Mouse (Mus musculus): Measurements from ENCODE around the gene Mrpl4. TPM values are rescaled to one million over a fixed set of nuclear protein-coding genes. Genes with fewer than 3 reads are reported as not detected.

Gene Mrpl4
- total RNA-seq (2021): 100 to 1,000 TPM; 122 to 124 TPM
- long read RNA-seq, experiment 1, transcript Mrpl4-201 (9 exons, 1,288 nt): major isoform, 81 of 93 reads
- long read RNA-seq, experiment 1, partial matches to known transcripts: 2 of 93 reads
- long read RNA-seq, experiment 1, other reads (novel, unspliced or antisense): 9 of 93 reads
- long read RNA-seq, experiment 2, transcript Mrpl4-201 (9 exons, 1,288 nt): major isoform, 102 of 132 reads
- long read RNA-seq, experiment 2, partial matches to known transcripts: 17 of 132 reads
- long read RNA-seq, experiment 2, other reads (novel, unspliced or antisense): 13 of 132 reads

GRCm38 (mm10) chr9:21002627-21003551 is at the start of gene Mrpl4:
Gene Mrpl4, plus strand, starts transcription at chr9:21002738.
- DNase-seq (ENCODE audit: low spot score in 2 of 2): peak; percentile 88 to 89

- no peak for DNase-seq (ENCODE audit: low spot score in 2 of 2)
Measured at GRCm38 (mm10) chr9:20956989-20957388, 45.5 kb upstream of the Mrpl4 start.

GRCm38 (mm10) chr9:20959430-20959938 is 43.1 kb upstream of the Mrpl4 start, which contains the start of gene Dnmt1:
Gene Dnmt1, minus strand, starts transcription at chr9:20959888.
- no peak for DNase-seq (ENCODE audit: low spot score in 2 of 2)

GRCm38 (mm10) chr9:20961557-20961956 is 41.0 kb upstream of the Mrpl4 start:
- no peak for DNase-seq (ENCODE audit: low spot score in 2 of 2)

- DNase-seq (ENCODE audit: low spot score in 2 of 2): peak in 1 of 2 experiments; percentile 55
Measured at GRCm38 (mm10) chr9:20965606-20966005, 36.9 kb upstream of the Mrpl4 start.

- no peak for DNase-seq (ENCODE audit: low spot score in 2 of 2)
Measured at GRCm38 (mm10) chr9:20966008-20966407, 36.5 kb upstream of the Mrpl4 start.

- DNase-seq (ENCODE audit: low spot score in 2 of 2): no peak
Measured at GRCm38 (mm10) chr9:20966747-20967146, 35.8 kb upstream of the Mrpl4 start.

- no peak for DNase-seq (ENCODE audit: low spot score in 2 of 2)
Measured at GRCm38 (mm10) chr9:20971751-20972140, 30.8 kb upstream of the Mrpl4 start.

GRCm38 (mm10) chr9:20972141-20972992 is 30.2 kb upstream of the Mrpl4 start:
- DNase-seq (ENCODE audit: low spot score in 2 of 2): no peak

GRCm38 (mm10) chr9:20973001-20973681 is 29.4 kb upstream of the Mrpl4 start:
- no peak for DNase-seq (ENCODE audit: low spot score in 2 of 2)

- DNase-seq (ENCODE audit: low spot score in 2 of 2): no peak
Measured at GRCm38 (mm10) chr9:20973682-20974075, 28.9 kb upstream of the Mrpl4 start.

- peak in 1 of 2 experiments; percentile 51 for DNase-seq (ENCODE audit: low spot score in 2 of 2)
Measured at GRCm38 (mm10) chr9:20975431-20976215, 26.9 kb upstream of the Mrpl4 start.

GRCm38 (mm10) chr9:20976216-20976960 is 26.1 kb upstream of the Mrpl4 start, which contains the start of gene S1pr2:
Gene S1pr2, minus strand, starts transcription at chr9:20976781.
- DNase-seq (ENCODE audit: low spot score in 2 of 2): peak; percentile 75 to 81

GRCm38 (mm10) chr9:20976961-20977689 is 25.4 kb upstream of the Mrpl4 start:
- DNase-seq (ENCODE audit: low spot score in 2 of 2): no peak

GRCm38 (mm10) chr9:20978409-20979095 is 24.0 kb upstream of the Mrpl4 start:
- no peak for DNase-seq (ENCODE audit: low spot score in 2 of 2)

GRCm38 (mm10) chr9:20979181-20979580 is 23.4 kb upstream of the Mrpl4 start:
- DNase-seq (ENCODE audit: low spot score in 2 of 2): no peak

GRCm38 (mm10) chr9:20979769-20980168 is 22.8 kb upstream of the Mrpl4 start:
- DNase-seq (ENCODE audit: low spot score in 2 of 2): no peak
